Mouse (Mus musculus): ENCODE data around the gene Cyb5r4. TPM values are rescaled to one million over a fixed set of nuclear protein-coding genes. Genes with fewer than 3 reads are reported as not detected.
"Not testable (repeated sequence)": the region's sequence is repeated elsewhere in the genome, so short reads cannot be mapped to it uniquely, and the experiment has no call there.

Gene Cyb5r4
- polyA plus RNA-seq, 1 experiment from 2014 or later = 50.2 TPM

- Histone ChIP-seq H3K9me3 (ENCODE audit: low read depth, low read length) (no peaks in the 10 kb centered on the region), H3K4me2 (no peak overlapping the region), H3K4me3 (ENCODE audit: low read depth, low read length) (no peak overlapping the region), H3K4me1 (ENCODE audit: insufficient read depth) (no peaks in the 10 kb centered on the region), H3K36me3 (ENCODE audit: insufficient read depth) (0 out of 2 replicates have a peak, but pooled peaks cover 7% of the 10 kb centered on the region), H3K9ac (no peak overlapping the region), H3K27ac (ENCODE audit: low read depth) (no peak overlapping the region), H3K27me3 (ENCODE audit: insufficient read depth, low read length) (no peaks in the 10 kb centered on the region)
- TF ChIP-seq CTCF (IDR thresholded peaks at IDR 0.05; ENCODE audit: low read depth) = no peak
- DNase-seq = no peak
- no peak for ATAC-seq (ENCODE audit: insufficient read depth)
- WGBS = 84% methylated on average over 1 of the region's 1 CpGs
Measured at GRCm38 (mm10) chr9:87068160-87068559, 46.3 kb downstream of the Cyb5r4 start.

- not testable (repeated sequence) for H3K27ac ChIP-seq (ENCODE audit: low read depth); H3K9me3 ChIP-seq (ENCODE audit: low read depth, low read length); H3K4me1 ChIP-seq (ENCODE audit: insufficient read depth); H3K36me3 ChIP-seq (ENCODE audit: insufficient read depth); DNase-seq; H3K27me3 ChIP-seq (ENCODE audit: insufficient read depth, low read length); ATAC-seq (ENCODE audit: insufficient read depth); H3K4me3 ChIP-seq (ENCODE audit: low read depth, low read length); H3K9ac ChIP-seq; H3K4me2 ChIP-seq
- WGBS = 90% methylated on average over 3 of the region's 3 CpGs
Measured at GRCm38 (mm10) chr9:87071566-87071965, 49.8 kb downstream of the Cyb5r4 start.

DNA sequence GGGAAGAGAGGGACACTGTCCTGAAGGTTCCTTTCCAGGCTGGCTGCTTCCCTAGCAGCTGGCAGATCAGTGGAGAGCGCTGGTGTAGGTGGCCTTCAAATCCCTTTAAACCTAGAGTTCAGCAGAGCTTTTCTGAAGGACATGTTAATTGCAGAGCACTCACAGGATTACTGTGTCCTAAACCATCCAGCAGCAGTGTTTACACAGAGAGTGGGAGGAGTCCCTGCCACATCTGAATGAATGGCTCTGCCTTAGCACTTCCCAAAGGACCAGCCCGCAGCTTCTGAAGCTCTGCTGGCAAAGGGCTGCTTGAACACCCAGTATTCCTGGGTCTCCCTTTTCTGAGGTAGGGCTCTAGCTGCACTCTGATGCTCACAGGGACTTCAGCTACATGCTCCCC is 56.1 kb downstream of the Cyb5r4 start:
- Histone ChIP-seq H3K4me3 (ENCODE audit: low read depth, low read length) (no peak overlapping the region), H3K4me2 (no peak overlapping the region), H3K9me3 (ENCODE audit: low read depth, low read length) (no peaks in the 10 kb centered on the region), H3K4me1 (ENCODE audit: insufficient read depth) (no peaks in the 10 kb centered on the region), H3K36me3 (ENCODE audit: insufficient read depth) (no peaks in the 10 kb centered on the region), H3K27ac (ENCODE audit: low read depth) (no peak overlapping the region), H3K27me3 (ENCODE audit: insufficient read depth, low read length) (no peaks in the 10 kb centered on the region), H3K9ac (no peak overlapping the region)
- 17% methylated on average over 2 of the region's 2 CpGs for WGBS
- DNase-seq (peak; percentile 15), ATAC-seq (ENCODE audit: insufficient read depth) (peak; percentile 60; the same call in 1 of the 2 replicates)
- no peak for TF ChIP-seq CTCF (IDR thresholded peaks at IDR 0.05; ENCODE audit: low read depth)

GRCm38 (mm10) chr9:87079511-87079910 is 57.7 kb downstream of the Cyb5r4 start:
- Histone ChIP-seq H3K4me1 (ENCODE audit: insufficient read depth) (no peaks in the 10 kb centered on the region), H3K36me3 (ENCODE audit: insufficient read depth) (no peaks in the 10 kb centered on the region), H3K9me3 (ENCODE audit: low read depth, low read length) (no peaks in the 10 kb centered on the region), H3K27me3 (ENCODE audit: insufficient read depth, low read length) (no peaks in the 10 kb centered on the region), H3K4me3 (ENCODE audit: low read depth, low read length) (no peak overlapping the region), H3K9ac (no peak overlapping the region), H3K4me2 (no peak overlapping the region), H3K27ac (ENCODE audit: low read depth) (no peak overlapping the region)
- TF ChIP-seq CTCF (IDR thresholded peaks at IDR 0.05; ENCODE audit: low read depth) = no peak
- ATAC-seq (ENCODE audit: insufficient read depth) (no peak), DNase-seq (no peak)
- WGBS = 56% methylated on average over 2 of the region's 2 CpGs

GRCm38 (mm10) chr9:87086991-87087390 is 65.2 kb downstream of the Cyb5r4 start:
- H3K4me1 ChIP-seq (ENCODE audit: insufficient read depth) = no peaks in the 10 kb centered on the region
- H3K9me3 ChIP-seq (ENCODE audit: low read depth, low read length) = no peaks in the 10 kb centered on the region
- H3K36me3 ChIP-seq (ENCODE audit: insufficient read depth) = no peaks in the 10 kb centered on the region
- no peak for TF ChIP-seq CTCF (IDR thresholded peaks at IDR 0.05; ENCODE audit: low read depth)
- H3K27ac ChIP-seq (ENCODE audit: low read depth) = no peak overlapping the region
- H3K27me3 ChIP-seq (ENCODE audit: insufficient read depth, low read length) = no peaks in the 10 kb centered on the region
- DNase-seq (no peak), ATAC-seq (ENCODE audit: insufficient read depth) (no peak)
- no peak overlapping the region for H3K9ac ChIP-seq
- WGBS = 91% methylated on average over 4 of the region's 4 CpGs
- H3K4me2 ChIP-seq = no peak overlapping the region
- H3K4me3 ChIP-seq (ENCODE audit: low read depth, low read length) = no peak overlapping the region

DNA sequence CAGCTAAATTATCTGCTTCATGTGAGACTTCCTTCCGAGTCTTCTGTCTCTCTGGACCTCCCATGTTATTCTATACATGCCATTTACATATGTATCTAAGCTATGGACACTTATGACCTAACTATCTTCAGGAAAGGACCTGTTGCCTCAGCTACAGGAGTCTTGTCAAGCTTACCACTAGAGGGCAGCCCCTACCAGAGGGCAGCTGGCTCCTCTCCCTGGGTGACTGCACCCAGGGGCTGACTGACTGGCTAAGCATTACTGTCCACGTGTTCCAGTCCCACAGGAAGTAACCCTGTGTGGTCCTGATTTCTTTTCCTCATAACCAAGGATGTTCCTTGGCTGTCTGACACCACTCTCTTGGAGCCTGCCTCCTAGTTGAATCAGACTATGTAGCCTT is 76.2 kb downstream of the Cyb5r4 start:
- ATAC-seq (ENCODE audit: insufficient read depth) (no peak), DNase-seq (peak; percentile 11)
- WGBS = 40% methylated on average over 2 of the region's 2 CpGs
- Histone ChIP-seq H3K4me2 (no peak overlapping the region), H3K9ac (no peak overlapping the region), H3K36me3 (ENCODE audit: insufficient read depth) (no peaks in the 10 kb centered on the region), H3K27me3 (ENCODE audit: insufficient read depth, low read length) (no peaks in the 10 kb centered on the region), H3K27ac (ENCODE audit: low read depth) (no peak overlapping the region), H3K9me3 (ENCODE audit: low read depth, low read length) (no peaks in the 10 kb centered on the region), H3K4me3 (ENCODE audit: low read depth, low read length) (no peak overlapping the region), H3K4me1 (ENCODE audit: insufficient read depth) (no peaks in the 10 kb centered on the region)
- peak; percentile 34 for TF ChIP-seq CTCF (IDR thresholded peaks at IDR 0.05; ENCODE audit: low read depth)

- Histone ChIP-seq H3K4me3 (ENCODE audit: low read depth, low read length) (no peak overlapping the region), H3K9ac (no peak overlapping the region), H3K4me2 (no peak overlapping the region), H3K4me1 (ENCODE audit: insufficient read depth) (no peaks in the 10 kb centered on the region), H3K36me3 (ENCODE audit: insufficient read depth) (no peaks in the 10 kb centered on the region), H3K27ac (ENCODE audit: low read depth) (no peak overlapping the region), H3K9me3 (ENCODE audit: low read depth, low read length) (no peaks in the 10 kb centered on the region), H3K27me3 (ENCODE audit: insufficient read depth, low read length) (no peaks in the 10 kb centered on the region)
- DNase-seq (no peak), ATAC-seq (ENCODE audit: insufficient read depth) (no peak)
- 69% methylated on average over 5 of the region's 5 CpGs for WGBS
- no peak for TF ChIP-seq CTCF (IDR thresholded peaks at IDR 0.05; ENCODE audit: low read depth)
Measured at GRCm38 (mm10) chr9:87115019-87115418, 93.2 kb downstream of the Cyb5r4 start.

- no peak overlapping the region for H3K9ac ChIP-seq
- H3K9me3 ChIP-seq (ENCODE audit: low read depth, low read length) = no peaks in the 10 kb centered on the region
- 54% methylated on average over 6 of the region's 6 CpGs for WGBS
- H3K27ac ChIP-seq (ENCODE audit: low read depth) = no peak overlapping the region
- ATAC-seq (ENCODE audit: insufficient read depth) = no peak
- no peak overlapping the region for H3K4me2 ChIP-seq
- H3K4me3 ChIP-seq (ENCODE audit: low read depth, low read length) = no peak overlapping the region
- no peaks in the 10 kb centered on the region for H3K36me3 ChIP-seq (ENCODE audit: insufficient read depth)
- DNase-seq = no peak
- no peaks in the 10 kb centered on the region for H3K27me3 ChIP-seq (ENCODE audit: insufficient read depth, low read length)
- H3K4me1 ChIP-seq (ENCODE audit: insufficient read depth) = no peaks in the 10 kb centered on the region
- TF ChIP-seq CTCF (IDR thresholded peaks at IDR 0.05; ENCODE audit: low read depth) = no peak
Measured at GRCm38 (mm10) chr9:87115456-87115931, 93.7 kb downstream of the Cyb5r4 start.
